ENCODE assay signal across 29 mouse cellular contexts in the genomic region with DNA sequence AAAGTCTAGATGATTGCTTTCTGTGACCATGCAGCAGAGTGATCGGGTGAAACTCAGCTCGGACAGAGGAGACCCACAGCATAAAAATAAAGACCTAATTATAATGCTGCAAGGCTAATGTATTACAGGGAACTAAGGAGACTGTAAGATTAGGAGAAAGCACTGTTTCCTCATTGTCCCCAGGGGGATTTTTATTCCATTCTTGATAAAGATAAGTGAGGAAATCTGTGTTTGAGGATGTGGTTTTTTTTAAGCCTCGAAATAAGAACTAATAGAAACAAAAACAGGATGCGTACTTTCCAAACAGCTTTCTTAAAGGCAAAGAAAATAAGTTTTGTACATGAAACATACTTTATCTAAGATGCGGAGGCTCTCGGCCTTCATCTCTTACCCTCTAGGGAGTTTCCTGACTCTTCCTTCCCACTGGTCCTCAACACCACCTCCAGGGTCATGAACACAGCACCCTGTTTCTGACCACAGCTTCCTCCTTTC.
DNase-seq lines count a peak whose midpoint lies in the region; ATAC-seq and TF ChIP-seq lines count a peak whose summit lies in the region.
"Had no signal": no experiment of that assay in that cellular context is flagged by ENCODE, and none has a peak within 500 bp of the region (broad histone marks: within the 10 kb centered on the region; RNA-seq: fewer than 3 reads in every experiment).

No protein-coding gene starts in this region.

- intact Hi-C loops in heart, postnatal 14 days (cut with DNase I) = no loop called here

- peak; percentile 31 for DNase-seq in heart, adult 8-10 months (ENCODE audit: low spot score)
- no peak for DNase-seq in heart, postnatal 14 days
- DNase-seq in hindbrain, postnatal 0 days (ENCODE audit: low spot score) = peak; percentile 1
- no peak for DNase-seq in hindbrain, embryonic 11.5 days (ENCODE audit: low spot score)
- DNase-seq in kidney, postnatal 0 days (ENCODE audit: low spot score) = peak; percentile 63
- no peak for DNase-seq in kidney, adult 8-10 months
- DNase-seq in midbrain, embryonic 11.5 days (ENCODE audit: low spot score, missing footprints) = peak; percentile 61
- DNase-seq in midbrain, embryonic 10.5 days (ENCODE audit: low spot score) = no peak
- DNase-seq: adrenal gland, adult 8-10 months; adrenal gland, postnatal 25 days; B cell, adult 2 months; cerebellum, adult 11-12 months; cerebellum, adult 8-10 months; cerebellum, postnatal 10 days; cerebellum, postnatal 36 days; embryo, embryonic 11 days; gastrocnemius, postnatal 25 days; heart, postnatal 36 days had no signal

- no peak for TF ChIP-seq CTCF in hindbrain, postnatal 0 days (IDR thresholded peaks at IDR 0.05; ENCODE audit: low read depth)
- TF ChIP-seq CTCF in kidney, postnatal 0 days (IDR thresholded peaks at IDR 0.05; ENCODE audit: low read depth) = no peak

- no peak overlapping the region for H3K4me3 ChIP-seq in hindbrain, postnatal 0 days (ENCODE audit: low read length)
- H3K4me3 ChIP-seq in hindbrain, embryonic 11.5 days (ENCODE audit: low read depth, low read length) = no peak overlapping the region
- no peak overlapping the region for H3K4me3 ChIP-seq in kidney, postnatal 0 days (replicated peaks; ENCODE audit: low read depth, low read length)
- no peak overlapping the region for H3K4me3 ChIP-seq in midbrain, embryonic 11.5 days (ENCODE audit: low read depth, low read length)
- H3K4me3 ChIP-seq in midbrain, embryonic 10.5 days = no peak overlapping the region
- H3K4me3 ChIP-seq: embryonic facial prominence, embryonic 10.5 days; embryonic facial prominence, embryonic 13.5 days; erythroblast, embryonic 14.5 days; forebrain, embryonic 12.5 days; forebrain, embryonic 15.5 days; hindbrain, embryonic 12.5 days; hindbrain, embryonic 15.5 days; intestine, embryonic 15.5 days had no signal

- no peak overlapping the region for H3K4me2 ChIP-seq in hindbrain, postnatal 0 days (ENCODE audit: low read depth, low read length)
- no peak overlapping the region for H3K4me2 ChIP-seq in hindbrain, embryonic 11.5 days (replicated peaks; ENCODE audit: low read depth, low read length)
- H3K4me2 ChIP-seq in kidney, postnatal 0 days (ENCODE audit: low read length) = no peak overlapping the region
- no peak overlapping the region for H3K4me2 ChIP-seq in midbrain, embryonic 11.5 days
- H3K4me2 ChIP-seq: embryonic facial prominence, embryonic 13.5 days; forebrain, embryonic 12.5 days; forebrain, embryonic 15.5 days; hindbrain, embryonic 12.5 days; hindbrain, embryonic 15.5 days; intestine, embryonic 15.5 days had no signal

- WGBS in hindbrain, postnatal 0 days = 77% methylated on average over 6 of the region's 6 CpGs
- 94% methylated on average over 6 of the region's 6 CpGs for WGBS in hindbrain, embryonic 11.5 days
- WGBS in kidney, postnatal 0 days = 56% methylated on average over 6 of the region's 6 CpGs
- 91% methylated on average over 6 of the region's 6 CpGs for WGBS in midbrain, embryonic 11.5 days
- 91% methylated on average over 6 of the region's 6 CpGs for WGBS in midbrain, embryonic 10.5 days

- no peaks in the 10 kb centered on the region for H3K9me3 ChIP-seq in hindbrain, postnatal 0 days (ENCODE audit: low read length)
- no peaks in the 10 kb centered on the region for H3K9me3 ChIP-seq in hindbrain, embryonic 11.5 days (ENCODE audit: control insufficient read depth, low read length)
- no peaks in the 10 kb centered on the region for H3K9me3 ChIP-seq in kidney, postnatal 0 days (replicated peaks; ENCODE audit: low read length)
- H3K9me3 ChIP-seq in midbrain, embryonic 11.5 days (ENCODE audit: control insufficient read depth, low read length) = no peaks in the 10 kb centered on the region
- no peaks in the 10 kb centered on the region for H3K9me3 ChIP-seq in midbrain, embryonic 10.5 days (replicated peaks)
- H3K9me3 ChIP-seq: embryonic facial prominence, embryonic 10.5 days; forebrain, embryonic 12.5 days; forebrain, embryonic 15.5 days; G1E; hindbrain, embryonic 12.5 days; hindbrain, embryonic 15.5 days; intestine, embryonic 15.5 days had no signal

- no peaks in the 10 kb centered on the region for H3K4me1 ChIP-seq in hindbrain, postnatal 0 days (ENCODE audit: insufficient read depth, low read length)
- no peaks in the 10 kb centered on the region for H3K4me1 ChIP-seq in hindbrain, embryonic 11.5 days (replicated peaks; ENCODE audit: control insufficient read depth, insufficient read depth, low read length)
- no peaks in the 10 kb centered on the region for H3K4me1 ChIP-seq in kidney, postnatal 0 days (replicated peaks; ENCODE audit: insufficient read depth, low read length)
- H3K4me1 ChIP-seq in midbrain, embryonic 11.5 days (ENCODE audit: control insufficient read depth, insufficient read depth, low read length) = no peaks in the 10 kb centered on the region
- no peaks in the 10 kb centered on the region for H3K4me1 ChIP-seq in midbrain, embryonic 10.5 days
- H3K4me1 ChIP-seq: embryonic facial prominence, embryonic 13.5 days; forebrain, embryonic 12.5 days; forebrain, embryonic 15.5 days; hindbrain, embryonic 12.5 days; hindbrain, embryonic 15.5 days; intestine, embryonic 15.5 days had no signal

- ATAC-seq in hindbrain, postnatal 0 days = no peak
- ATAC-seq in hindbrain, embryonic 11.5 days (ENCODE audit: low FRiP score) = no peak
- ATAC-seq in kidney, postnatal 0 days (replicated peaks; ENCODE audit: low FRiP score, low read depth) = no peak
- no peak for ATAC-seq in midbrain, embryonic 11.5 days (ENCODE audit: low FRiP score)
- ATAC-seq: forebrain, embryonic 15.5 days; intestine, embryonic 15.5 days; Patski had no signal

- no peaks in the 10 kb centered on the region for H3K36me3 ChIP-seq in hindbrain, postnatal 0 days (ENCODE audit: insufficient read depth, low read length)
- H3K36me3 ChIP-seq in hindbrain, embryonic 11.5 days (ENCODE audit: control insufficient read depth, insufficient read depth, low read length) = no peaks in the 10 kb centered on the region
- H3K36me3 ChIP-seq in kidney, postnatal 0 days (ENCODE audit: insufficient read depth, low read length) = no peaks in the 10 kb centered on the region
- H3K36me3 ChIP-seq in midbrain, embryonic 11.5 days (ENCODE audit: control insufficient read depth, insufficient read depth, low read length) = no peaks in the 10 kb centered on the region
- H3K36me3 ChIP-seq in midbrain, embryonic 10.5 days = no peaks in the 10 kb centered on the region
- H3K36me3 ChIP-seq: embryonic facial prominence, embryonic 10.5 days; embryonic facial prominence, embryonic 13.5 days; forebrain, embryonic 12.5 days; forebrain, embryonic 15.5 days; G1E; hindbrain, embryonic 12.5 days; hindbrain, embryonic 15.5 days; intestine, embryonic 15.5 days had no signal

- H3K27me3 ChIP-seq in hindbrain, postnatal 0 days (ENCODE audit: insufficient read depth, low read length) = no peaks in the 10 kb centered on the region
- no peaks in the 10 kb centered on the region for H3K27me3 ChIP-seq in hindbrain, embryonic 11.5 days (ENCODE audit: control insufficient read depth, insufficient read depth, low read length)
- H3K27me3 ChIP-seq in kidney, postnatal 0 days (ENCODE audit: insufficient read depth, low read length) = no peaks in the 10 kb centered on the region
- H3K27me3 ChIP-seq in midbrain, embryonic 11.5 days (ENCODE audit: control insufficient read depth, insufficient read depth, low read length) = no peaks in the 10 kb centered on the region
- H3K27me3 ChIP-seq in midbrain, embryonic 10.5 days (ENCODE audit: low read depth, poor library complexity, severe bottlenecking) = no peaks in the 10 kb centered on the region
- H3K27me3 ChIP-seq: CH12.LX; embryonic facial prominence, embryonic 13.5 days; forebrain, embryonic 15.5 days; hindbrain, embryonic 12.5 days; hindbrain, embryonic 15.5 days; intestine, embryonic 15.5 days had no signal

- H3K27ac ChIP-seq in hindbrain, postnatal 0 days = no peak overlapping the region
- no peak overlapping the region for H3K27ac ChIP-seq in hindbrain, embryonic 11.5 days (ENCODE audit: low read depth, low read length)
- H3K27ac ChIP-seq in kidney, postnatal 0 days = no peak overlapping the region
- no peak overlapping the region for H3K27ac ChIP-seq in midbrain, embryonic 11.5 days (ENCODE audit: low read depth, low read length)
- no peak overlapping the region; the same call in 1 of the 2 replicates for H3K27ac ChIP-seq in midbrain, embryonic 10.5 days (replicated peaks)
- H3K27ac ChIP-seq: embryonic facial prominence, embryonic 10.5 days; embryonic facial prominence, embryonic 13.5 days; forebrain, embryonic 12.5 days; forebrain, embryonic 15.5 days; hindbrain, embryonic 12.5 days; hindbrain, embryonic 15.5 days; intestine, embryonic 15.5 days had no signal

- no peak overlapping the region for H3K9ac ChIP-seq in hindbrain, postnatal 0 days (replicated peaks; ENCODE audit: low read length)
- no peak overlapping the region for H3K9ac ChIP-seq in hindbrain, embryonic 11.5 days (ENCODE audit: low read depth, low read length)
- H3K9ac ChIP-seq in kidney, postnatal 0 days (ENCODE audit: low read depth, low read length) = no peak overlapping the region
- H3K9ac ChIP-seq in midbrain, embryonic 11.5 days (ENCODE audit: low read length) = no peak overlapping the region
- H3K9ac ChIP-seq: embryonic facial prominence, embryonic 13.5 days; forebrain, embryonic 12.5 days; forebrain, embryonic 15.5 days; hindbrain, embryonic 12.5 days; hindbrain, embryonic 15.5 days; intestine, embryonic 15.5 days had no signal

Comparison
In these comparisons a context has a peak if more than half of its experiments do, and no peak if none do; other contexts are left out.
1. DNase-seq: peak in heart, adult 8-10 months (single experiment), hindbrain, postnatal 0 days (single experiment), kidney, postnatal 0 days (single experiment) and midbrain, embryonic 11.5 days (single experiment); none in heart, postnatal 14 days (0 of 2), hindbrain, embryonic 11.5 days (single experiment), kidney, adult 8-10 months (0 of 2) and midbrain, embryonic 10.5 days (single experiment).